Mouse (Mus musculus): ENCODE measurements around the gene Ctla2b.
"Not testable (repeated sequence)": the region's sequence is repeated elsewhere in the genome, so short reads cannot be mapped to it uniquely, and the experiment has no call there.

The Ctla2b gene

DNA sequence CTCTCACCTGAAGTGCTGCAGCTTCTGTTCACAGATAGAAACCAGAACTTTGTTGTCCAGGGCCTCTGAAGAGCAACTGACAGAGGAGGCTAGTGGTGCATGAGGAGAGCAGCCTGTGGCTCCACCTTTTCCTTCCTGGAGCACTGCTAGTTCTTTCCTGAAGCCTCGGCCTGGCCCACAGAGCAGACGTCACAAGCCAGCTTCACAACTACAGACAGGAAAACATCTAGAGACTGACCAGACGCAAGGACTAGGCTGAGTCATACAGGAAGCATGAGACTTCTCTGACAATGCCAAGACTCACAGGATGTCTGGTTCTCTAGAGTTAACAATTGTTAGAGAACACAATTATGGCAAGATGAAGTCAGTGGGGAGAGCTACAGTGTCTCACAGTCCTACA, at the start of gene Ctla2b:
TSS of gene Ctla2b (minus strand) at position 120 of the 400 bp plus-strand sequence.
- DNase-seq = peak; percentile 10

DNA sequence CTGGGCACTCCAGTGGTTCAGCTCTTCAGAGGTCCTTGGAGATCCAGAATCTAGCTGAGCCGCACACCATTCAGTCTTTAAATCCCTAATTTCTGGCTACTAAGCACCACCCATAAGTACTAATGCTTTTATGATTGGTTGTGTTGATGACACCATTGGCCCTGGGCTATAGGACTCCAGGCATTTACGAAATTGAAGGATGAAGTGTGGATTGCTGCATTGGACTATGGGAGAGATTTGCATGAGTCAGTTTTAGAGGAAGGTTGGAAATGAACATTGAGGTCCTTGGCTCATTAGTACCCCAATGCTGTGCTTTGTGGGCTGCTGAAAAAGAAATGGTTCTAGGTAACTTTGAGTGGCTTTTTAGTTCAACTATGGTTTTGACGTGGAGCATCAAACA, 44.6 kb upstream of the Ctla2b start, which contains the start of gene Tpbpa:
TSS of gene Tpbpa (minus strand) at position 101 of the 400 bp plus-strand sequence.
- DNase-seq = not testable (repeated sequence)

DNA sequence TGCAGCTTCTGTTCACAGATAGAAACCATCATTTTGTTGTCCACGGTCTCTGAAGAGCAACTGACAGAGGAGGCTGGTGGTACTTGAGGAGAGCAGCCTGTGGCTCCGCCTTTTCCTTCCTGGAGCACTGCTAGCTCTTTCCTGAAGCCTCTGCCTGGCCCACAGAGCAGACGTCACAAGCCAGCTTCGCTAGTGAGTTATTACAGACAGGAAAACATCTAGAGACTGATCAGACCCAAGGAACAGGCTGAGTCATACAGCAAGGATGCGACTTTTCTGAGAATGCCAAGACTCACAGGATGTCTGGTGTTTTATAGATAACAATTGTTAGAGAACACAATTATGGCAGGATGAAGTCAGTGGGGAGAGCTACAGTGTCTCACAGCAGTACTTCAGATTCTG, 39.3 kb upstream of the Ctla2b start, which contains the start of the genes Gm49391 and Ctla2a:
TSS of gene Gm49391 (minus strand) at position 72 of the 402 bp plus-strand sequence.
TSS of gene Ctla2a (minus strand) at position 126 of the 402 bp plus-strand sequence.
- peak; percentile 17 for DNase-seq

DNA sequence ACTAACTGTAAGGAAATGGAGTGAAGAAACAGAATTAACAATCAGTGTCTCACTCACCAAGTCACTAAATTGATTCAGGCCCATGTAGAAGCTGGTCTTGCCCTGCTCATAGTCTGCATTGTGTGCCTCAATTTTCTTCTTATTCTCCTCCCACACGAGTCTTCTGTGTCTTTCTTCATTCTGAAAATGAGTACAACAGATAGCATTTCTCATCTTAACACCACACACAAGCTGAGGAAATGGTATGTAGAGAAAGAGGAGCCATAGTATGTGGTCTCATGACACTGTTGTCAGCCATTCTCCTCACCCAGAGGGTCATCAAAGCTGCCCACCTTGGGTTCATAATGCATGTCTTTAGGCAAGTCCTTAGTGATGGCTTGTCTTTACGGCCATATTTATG, 38.2 kb upstream of the Ctla2b start, which contains the start of gene Gm49393:
TSS of gene Gm49393 (minus strand) at position 101 of the 400 bp plus-strand sequence.
- not testable (repeated sequence) for DNase-seq

DNA sequence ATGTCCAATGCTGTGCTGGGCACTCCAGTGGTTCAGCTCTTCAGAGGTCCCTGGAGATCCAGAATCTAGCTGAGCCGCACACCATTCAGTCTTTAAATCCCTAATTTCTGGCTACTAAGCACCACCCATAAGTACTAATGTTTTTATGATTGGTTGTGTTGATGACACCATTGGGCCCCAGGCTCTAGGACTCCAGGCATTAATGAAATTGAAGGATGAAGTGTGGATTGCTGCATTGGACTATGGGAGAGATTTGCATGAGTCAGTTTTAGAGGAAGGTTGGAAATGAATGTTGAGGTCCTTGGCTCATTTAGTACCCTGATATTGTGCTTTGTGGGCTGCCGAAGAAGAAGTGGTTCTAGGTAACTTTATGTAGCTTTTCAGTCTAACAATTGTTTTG, 7.5 kb upstream of the Ctla2b start, which contains the start of gene Tpbpb:
TSS of gene Tpbpb (minus strand) at position 101 of the 400 bp plus-strand sequence.
- not testable (repeated sequence) for DNase-seq

DNA sequence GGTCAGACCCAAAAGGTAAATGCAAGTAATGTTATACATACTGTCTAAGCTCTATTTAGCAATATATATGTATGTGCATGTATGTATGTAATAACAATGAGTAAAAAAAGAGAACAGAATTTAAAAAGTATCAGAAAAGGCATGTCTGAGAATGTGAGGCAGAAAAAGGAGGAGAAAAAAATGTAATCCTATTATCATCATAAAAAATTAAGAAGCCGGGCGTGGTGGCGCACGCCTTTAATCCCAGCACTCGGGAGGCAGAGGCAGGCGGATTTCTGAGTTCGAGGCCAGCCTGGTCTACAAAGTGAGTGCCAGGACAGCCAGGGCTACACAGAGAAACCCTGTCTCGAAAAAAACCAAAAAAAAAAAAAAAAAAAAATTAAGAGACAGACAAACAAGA, 453 bp downstream of the Ctla2b start, which contains the start of gene Gm49392:
TSS of gene Gm49392 (minus strand) at position 101 of the 400 bp plus-strand sequence.
- DNase-seq = not testable (repeated sequence)

DNA sequence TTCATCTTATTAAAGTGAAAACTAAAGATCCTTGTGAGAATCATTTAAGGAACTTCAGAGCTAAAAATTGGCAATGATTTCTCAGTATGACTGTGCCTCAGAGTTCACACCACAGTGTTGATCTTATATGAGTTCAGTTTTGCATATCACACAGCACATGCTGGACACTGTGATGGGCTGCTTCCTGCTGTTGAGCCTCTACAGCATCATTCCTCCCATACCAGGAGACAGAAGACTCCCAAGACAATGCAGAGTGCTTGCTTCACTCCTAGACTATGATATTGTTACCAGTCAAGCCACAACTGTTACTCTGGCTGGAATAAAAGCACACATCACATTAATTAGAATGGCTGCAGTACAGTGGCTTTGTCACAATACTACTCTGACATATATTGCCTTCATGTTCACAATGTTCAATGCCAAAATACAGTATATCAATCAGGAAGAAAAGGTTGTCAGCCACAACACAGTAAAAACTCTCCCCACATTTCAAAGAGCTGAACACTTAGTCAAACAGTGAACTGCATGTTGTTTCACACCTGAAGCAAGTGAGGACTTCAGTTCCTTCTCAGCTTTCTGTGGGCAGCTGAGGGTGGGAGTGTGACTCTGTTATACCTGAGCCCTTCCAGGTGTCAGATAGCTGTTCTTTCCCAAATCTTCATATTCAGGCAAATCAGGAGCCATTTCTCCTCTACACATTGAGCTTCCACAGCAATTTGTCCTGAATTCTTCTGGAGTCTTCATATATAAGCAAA, 1.7 kb downstream of the Ctla2b start:
- no peak for DNase-seq

DNA sequence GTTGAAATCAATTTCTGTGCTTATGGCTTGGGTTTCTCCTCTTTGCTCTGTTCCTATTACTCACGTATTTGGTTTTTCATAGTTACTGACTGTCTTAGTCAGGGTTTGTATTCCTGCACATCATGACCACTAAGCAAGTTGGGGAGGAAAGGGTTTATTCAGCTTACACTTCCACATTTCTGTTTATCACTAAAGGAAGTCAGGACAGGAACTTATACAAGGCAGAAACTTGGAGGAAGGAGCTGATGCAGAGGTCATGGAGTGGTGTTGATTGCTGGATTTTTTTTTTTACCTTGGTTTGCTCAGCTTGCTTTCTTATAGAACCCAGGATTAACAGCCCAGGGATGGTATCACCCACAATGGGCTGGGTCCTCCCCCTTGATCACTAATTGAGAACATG, 4.9 kb downstream of the Ctla2b start:
- DNase-seq = no peak

DNA sequence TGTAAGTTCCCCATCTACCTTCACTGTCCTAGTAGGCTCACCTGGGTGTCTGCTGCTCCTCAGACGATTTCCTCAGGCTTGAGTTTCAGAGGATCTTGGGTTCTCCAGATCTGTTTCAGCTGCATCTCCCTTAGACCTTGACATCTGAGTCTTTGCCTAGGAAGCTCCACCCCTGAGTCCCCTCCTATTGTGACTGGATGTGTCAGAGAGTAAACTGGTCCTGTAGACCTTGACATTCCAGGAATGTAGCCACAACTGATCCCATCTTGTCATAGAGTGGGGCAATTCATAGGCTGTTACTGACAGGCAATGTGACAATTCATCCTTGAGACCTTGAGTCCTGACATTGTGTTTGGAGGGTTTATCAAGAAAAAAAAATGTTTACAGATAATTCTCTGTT, 33.0 kb downstream of the Ctla2b start, which contains the start of gene 4930486L24Rik:
TSS of gene 4930486L24Rik (minus strand) at position 195 of the 400 bp plus-strand sequence.
- DNase-seq = no peak

DNA sequence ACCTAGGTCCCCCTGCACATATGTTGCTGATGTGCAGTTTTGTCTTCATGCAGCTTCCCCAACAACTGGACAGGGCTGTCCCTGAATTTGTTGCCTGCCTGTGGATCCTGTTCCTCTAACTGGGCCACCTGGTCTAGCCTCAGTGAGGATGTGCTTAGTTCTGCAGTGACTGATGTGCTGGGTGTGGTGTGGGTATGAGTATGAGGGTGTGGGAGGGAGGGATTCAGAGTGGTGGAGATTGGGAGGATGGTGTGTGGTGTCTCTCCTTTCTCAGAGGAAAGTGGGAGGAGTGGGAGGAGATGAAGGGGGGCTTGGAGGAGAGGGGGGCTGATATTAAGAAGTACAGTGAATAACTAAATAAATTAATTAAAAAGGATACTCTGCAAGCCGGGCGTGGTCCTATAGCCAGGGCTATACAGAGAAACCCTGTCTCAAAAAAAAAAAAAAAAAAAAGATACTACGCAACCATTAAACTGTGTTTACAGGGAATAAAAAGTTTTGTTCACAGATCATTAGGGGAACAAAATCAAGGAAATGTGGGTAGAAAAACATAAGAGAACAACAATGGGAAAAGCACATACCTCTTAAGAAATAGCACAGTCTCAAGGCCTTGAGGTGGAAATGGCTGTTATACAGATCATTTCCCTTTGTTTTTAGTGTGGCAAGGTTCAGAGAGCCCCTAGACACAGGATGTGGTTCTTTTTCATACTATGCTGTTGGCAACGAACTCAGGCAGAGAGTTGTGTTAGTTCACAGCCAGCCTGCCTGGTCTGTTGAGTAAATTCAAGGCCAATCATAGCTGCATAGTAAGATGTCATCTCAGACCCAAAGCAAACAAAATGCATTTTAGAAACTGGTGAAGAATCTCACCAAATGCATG, 48.8 kb downstream of the Ctla2b start:
- DNase-seq = peak; percentile 55
